Mouse (Mus musculus): ENCODE measurements at regions not wholly inside any gene's neighbourhood (a gene's known extent, or its start where the extent isn't known, plus 50 kb on each side); places are given as distances from the start of the nearest gene placed in this dataset.

GRCm38 (mm10) chr7:72609791-72610190 is 303.4 kb upstream of the Mctp2 start:
- H3K27ac ChIP-seq: no peak overlapping the region
- 90% methylated on average over 3 of the region's 3 CpGs for WGBS
- H3K36me3 ChIP-seq: no peaks in the 10 kb centered on the region
- ATAC-seq (ENCODE audit: low FRiP score): no peak
- H3K27me3 ChIP-seq: no peaks in the 10 kb centered on the region
- H3K4me1 ChIP-seq (replicated peaks): no peaks in the 10 kb centered on the region
- H3K4me2 ChIP-seq: no peak overlapping the region
- H3K4me3 ChIP-seq: no peak overlapping the region
- no peak overlapping the region for H3K9ac ChIP-seq
- H3K9me3 ChIP-seq: no peaks in the 10 kb centered on the region

GRCm38 (mm10) chr7:72615232-72615631 is 308.8 kb upstream of the Mctp2 start:
- no peak overlapping the region for H3K9ac ChIP-seq
- H3K9me3 ChIP-seq: no peaks in the 10 kb centered on the region
- no peak for ATAC-seq (ENCODE audit: low FRiP score)
- H3K4me2 ChIP-seq: no peak overlapping the region
- H3K4me3 ChIP-seq: no peak overlapping the region
- H3K36me3 ChIP-seq: no peaks in the 10 kb centered on the region
- no peak overlapping the region for H3K27ac ChIP-seq
- WGBS: 77% methylated on average over 4 of the region's 4 CpGs
- H3K27me3 ChIP-seq: no peaks in the 10 kb centered on the region
- no peaks in the 10 kb centered on the region for H3K4me1 ChIP-seq (replicated peaks)

GRCm38 (mm10) chr7:72627369-72627768 is 321.0 kb upstream of the Mctp2 start:
- no peaks in the 10 kb centered on the region for H3K9me3 ChIP-seq
- no peak overlapping the region for H3K9ac ChIP-seq
- no peak overlapping the region for H3K4me2 ChIP-seq
- 0 out of 2 replicates have a peak, but pooled peaks cover 3% of the 10 kb centered on the region for H3K4me1 ChIP-seq (replicated peaks)
- ATAC-seq (ENCODE audit: low FRiP score): no peak
- no peaks in the 10 kb centered on the region for H3K36me3 ChIP-seq
- WGBS: 20% methylated on average over 4 of the region's 4 CpGs
- H3K27me3 ChIP-seq: no peaks in the 10 kb centered on the region
- H3K27ac ChIP-seq: no peak overlapping the region
- H3K4me3 ChIP-seq: no peak overlapping the region

- Histone ChIP-seq H3K27ac (no peak overlapping the region), H3K9me3 (no peaks in the 10 kb centered on the region), H3K4me1 (replicated peaks) (no peaks in the 10 kb centered on the region), H3K4me2 (no peak overlapping the region), H3K27me3 (no peaks in the 10 kb centered on the region), H3K4me3 (no peak overlapping the region), H3K9ac (no peak overlapping the region), H3K36me3 (no peaks in the 10 kb centered on the region)
- no peak for ATAC-seq (ENCODE audit: low FRiP score)
- WGBS: 80% methylated on average over 2 of the region's 2 CpGs
Observed at GRCm38 (mm10) chr7:72639566-72639965, 333.2 kb upstream of the Mctp2 start.

DNA sequence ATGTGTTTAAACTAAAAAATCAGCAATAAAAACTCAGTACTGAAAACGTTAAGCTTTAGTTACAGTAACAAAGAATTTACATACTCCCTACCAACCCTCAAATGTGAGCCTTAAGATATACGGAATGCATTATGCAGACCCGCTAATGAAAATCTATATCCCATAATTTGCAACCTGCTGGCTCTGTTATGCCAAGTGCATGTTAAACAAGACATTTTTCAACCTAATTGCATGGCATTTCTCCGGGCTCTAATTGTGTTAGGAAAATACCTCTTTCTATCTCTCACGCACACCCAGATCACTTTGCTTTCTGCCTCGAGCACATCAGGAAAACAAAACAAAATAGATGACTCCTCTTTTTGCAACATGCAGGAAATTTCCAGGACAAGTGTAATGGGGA is 368.6 kb upstream of the Mctp2 start:
- H3K4me2 ChIP-seq: no peak overlapping the region
- H3K9me3 ChIP-seq: no peaks in the 10 kb centered on the region
- no peak overlapping the region for H3K27ac ChIP-seq
- H3K36me3 ChIP-seq: no peaks in the 10 kb centered on the region
- WGBS: 48% methylated on average over 6 of the region's 6 CpGs
- no peaks in the 10 kb centered on the region for H3K4me1 ChIP-seq (replicated peaks)
- H3K4me3 ChIP-seq: no peak overlapping the region
- no peak overlapping the region for H3K9ac ChIP-seq
- H3K27me3 ChIP-seq: no peaks in the 10 kb centered on the region
- no peak for ATAC-seq (ENCODE audit: low FRiP score)

- no peaks in the 10 kb centered on the region for H3K4me1 ChIP-seq (replicated peaks)
- no peak overlapping the region for H3K27ac ChIP-seq
- no peak overlapping the region for H3K4me3 ChIP-seq
- 53% methylated on average over 2 of the region's 2 CpGs for WGBS
- H3K9me3 ChIP-seq: no peaks in the 10 kb centered on the region
- no peaks in the 10 kb centered on the region for H3K27me3 ChIP-seq
- no peak for ATAC-seq (ENCODE audit: low FRiP score)
- H3K36me3 ChIP-seq: no peaks in the 10 kb centered on the region
- no peak overlapping the region for H3K4me2 ChIP-seq
- H3K9ac ChIP-seq: no peak overlapping the region
Observed at GRCm38 (mm10) chr7:72685803-72686202, 379.4 kb upstream of the Mctp2 start.

DNA sequence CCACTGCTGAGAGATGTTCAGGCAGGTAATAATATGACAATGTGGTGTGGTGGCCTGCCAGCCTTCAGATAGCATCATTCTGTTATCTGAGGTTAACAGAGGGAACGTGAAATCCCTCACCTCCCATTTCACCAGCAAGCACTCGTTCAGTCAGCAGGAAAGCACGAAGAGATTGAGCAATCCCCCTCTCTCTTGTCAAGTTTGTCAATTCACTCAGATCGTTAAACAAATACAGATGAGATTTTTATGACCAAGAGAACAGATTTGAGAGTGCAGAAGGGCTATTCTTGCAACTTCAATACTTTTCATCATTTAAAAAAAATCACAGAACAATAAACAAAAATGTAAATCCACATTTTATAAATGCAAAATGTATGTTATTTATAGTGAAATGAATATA is 380.9 kb upstream of the Mctp2 start:
- WGBS: 58% methylated on average over 4 of the region's 4 CpGs

DNA sequence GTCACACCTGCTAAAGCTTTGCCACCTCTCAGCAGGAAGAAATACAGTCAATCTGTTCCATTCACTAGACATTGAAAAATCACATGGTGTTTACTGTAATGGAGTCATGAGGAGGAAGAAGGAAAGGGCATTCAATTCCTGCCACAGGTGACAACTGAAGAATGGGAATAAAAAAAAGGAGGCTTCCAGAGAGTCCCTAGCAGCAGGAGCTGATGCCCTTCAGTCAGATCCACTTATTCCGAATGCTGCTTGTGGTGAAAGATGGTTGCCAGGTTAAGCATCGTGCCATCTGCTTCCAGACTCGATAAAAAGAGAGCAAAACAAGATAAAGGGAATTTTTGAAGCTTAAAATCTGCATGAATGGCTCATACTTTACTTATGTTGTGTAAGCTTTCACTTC is 385.0 kb upstream of the Mctp2 start:
- no peak for ATAC-seq (ENCODE audit: low FRiP score)
- H3K4me3 ChIP-seq: no peak overlapping the region
- WGBS: 70% methylated on average over 3 of the region's 3 CpGs

More for the DNA sequence above, 380.9 kb upstream of the Mctp2 start:
- no peaks in the 10 kb centered on the region for H3K36me3 ChIP-seq
- no peak overlapping the region for H3K4me2 ChIP-seq
- H3K4me1 ChIP-seq (replicated peaks): peaks cover 3% of the 10 kb centered on the region; the same call in 1 of the 2 replicates
- H3K4me3 ChIP-seq: no peak overlapping the region
- ATAC-seq (ENCODE audit: low FRiP score): no peak
- no peaks in the 10 kb centered on the region for H3K27me3 ChIP-seq
- H3K27ac ChIP-seq: no peak overlapping the region
- no peak overlapping the region for H3K9ac ChIP-seq
- H3K9me3 ChIP-seq: no peaks in the 10 kb centered on the region

DNA sequence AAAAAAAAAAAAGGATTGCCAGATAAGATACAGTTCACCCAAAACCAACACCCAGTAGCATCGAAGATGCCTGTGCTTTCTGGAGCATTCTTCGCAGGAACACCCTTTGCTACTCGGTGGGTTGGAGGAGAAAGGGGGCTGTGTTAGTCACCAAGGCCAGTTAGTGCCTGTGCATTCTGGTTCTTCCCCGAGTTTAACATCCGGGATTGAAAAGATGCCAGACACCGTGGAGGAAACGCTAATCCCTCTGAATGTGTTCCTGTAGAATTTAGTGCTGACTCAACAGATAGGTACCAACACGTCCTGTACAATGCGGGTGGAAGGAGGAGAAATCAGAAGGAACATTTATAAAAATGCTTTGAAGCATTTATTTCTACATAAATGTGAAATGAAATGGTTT is 385.5 kb upstream of the Mctp2 start:
- Histone ChIP-seq H3K4me3 (no peak overlapping the region), H3K27ac (no peak overlapping the region), H3K27me3 (no peaks in the 10 kb centered on the region), H3K4me2 (no peak overlapping the region), H3K4me1 (replicated peaks) (peaks cover 3% of the 10 kb centered on the region; the same call in 1 of the 2 replicates), H3K9me3 (no peaks in the 10 kb centered on the region), H3K36me3 (no peaks in the 10 kb centered on the region), H3K9ac (no peak overlapping the region)
- WGBS: 83% methylated on average over 9 of the region's 9 CpGs
- ATAC-seq (ENCODE audit: low FRiP score): no peak

More for the DNA sequence above, 385.0 kb upstream of the Mctp2 start:
- no peak overlapping the region for H3K27ac ChIP-seq
- no peak overlapping the region for H3K4me2 ChIP-seq
- no peaks in the 10 kb centered on the region for H3K9me3 ChIP-seq
- no peaks in the 10 kb centered on the region for H3K27me3 ChIP-seq
- peaks cover 3% of the 10 kb centered on the region; the same call in 1 of the 2 replicates for H3K4me1 ChIP-seq (replicated peaks)
- no peak overlapping the region for H3K9ac ChIP-seq
- H3K36me3 ChIP-seq: no peaks in the 10 kb centered on the region

- no peaks in the 10 kb centered on the region for H3K27me3 ChIP-seq
- no peaks in the 10 kb centered on the region for H3K36me3 ChIP-seq
- H3K4me1 ChIP-seq (replicated peaks): no peaks in the 10 kb centered on the region
- no peak overlapping the region for H3K9ac ChIP-seq
- H3K27ac ChIP-seq: no peak overlapping the region
- H3K4me3 ChIP-seq: no peak overlapping the region
- H3K4me2 ChIP-seq: no peak overlapping the region
- H3K9me3 ChIP-seq: no peaks in the 10 kb centered on the region
- 88% methylated on average over 3 of the region's 3 CpGs for WGBS
- ATAC-seq (ENCODE audit: low FRiP score): no peak
Observed at GRCm38 (mm10) chr7:72696736-72697135, 390.3 kb upstream of the Mctp2 start.

- H3K9me3 ChIP-seq: no peaks in the 10 kb centered on the region
- H3K27me3 ChIP-seq: no peaks in the 10 kb centered on the region
- no peak overlapping the region for H3K9ac ChIP-seq
- no peak overlapping the region for H3K27ac ChIP-seq
- no peak overlapping the region for H3K4me2 ChIP-seq
- WGBS: 82% methylated on average over 5 of the region's 5 CpGs
- no peaks in the 10 kb centered on the region for H3K4me1 ChIP-seq (replicated peaks)
- no peak for ATAC-seq (ENCODE audit: low FRiP score)
- H3K4me3 ChIP-seq: no peak overlapping the region
- no peaks in the 10 kb centered on the region for H3K36me3 ChIP-seq
Observed at GRCm38 (mm10) chr7:72703652-72704341, 397.4 kb upstream of the Mctp2 start.

DNA sequence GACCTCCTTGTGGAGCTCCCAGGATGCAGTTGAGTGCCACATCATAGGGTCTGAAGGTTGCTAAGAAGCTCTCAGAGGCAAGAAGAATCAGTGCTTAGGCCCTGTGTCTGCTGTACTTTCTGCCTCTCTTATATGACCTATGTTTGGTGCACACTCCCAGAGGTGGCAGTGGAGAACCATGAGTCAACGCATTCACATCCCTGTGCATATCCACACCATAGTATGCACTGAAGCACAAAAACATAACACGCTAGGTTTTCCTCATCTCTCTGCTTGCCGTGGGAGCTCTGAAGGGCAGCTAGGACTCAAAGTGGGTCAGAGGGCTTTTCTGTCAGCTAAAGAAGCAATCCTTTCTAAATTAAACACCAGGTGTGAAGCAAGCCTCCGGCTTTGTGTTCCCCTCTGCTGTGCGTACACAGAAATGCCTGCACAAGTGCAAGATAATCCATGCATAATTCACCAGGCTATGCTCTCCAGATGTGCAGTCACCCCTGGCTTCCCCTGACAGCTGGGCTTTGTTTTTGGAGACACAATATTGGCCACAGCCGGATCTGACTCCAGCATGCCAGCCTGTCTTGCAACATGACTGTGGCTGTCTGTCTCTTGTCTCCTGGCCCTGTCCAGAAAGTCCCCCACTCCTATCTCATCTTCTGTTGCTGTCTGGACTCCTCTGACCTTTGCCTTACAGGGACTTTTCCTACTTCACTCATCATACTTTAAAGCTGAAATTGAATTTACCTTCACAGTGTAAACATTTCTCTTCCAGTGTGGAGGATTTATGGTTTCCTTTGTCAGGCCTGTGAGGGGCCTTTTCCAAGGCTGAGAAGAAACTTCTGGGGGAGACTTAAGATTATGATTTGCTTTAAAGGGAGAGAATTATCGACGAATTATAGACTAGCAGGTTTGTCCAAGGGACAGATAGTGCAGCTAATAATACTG is 405.1 kb upstream of the Mctp2 start:
- no peak overlapping the region for H3K9ac ChIP-seq
- H3K4me1 ChIP-seq (replicated peaks): 0 out of 2 replicates have a peak, but pooled peaks cover 5% of the 10 kb centered on the region
- 59% methylated on average over 8 of the region's 8 CpGs for WGBS
- no peaks in the 10 kb centered on the region for H3K9me3 ChIP-seq
- no peak for ATAC-seq (ENCODE audit: low FRiP score)
- no peak overlapping the region for H3K4me3 ChIP-seq
- H3K4me2 ChIP-seq: no peak overlapping the region
- no peaks in the 10 kb centered on the region for H3K27me3 ChIP-seq
- H3K27ac ChIP-seq: no peak overlapping the region
- no peaks in the 10 kb centered on the region for H3K36me3 ChIP-seq

Measured in hindbrain, embryonic 13.5 days (tissue).